Mouse (Mus musculus) heart, adult 8-10 months (tissue): Measurements from ENCODE around the gene Plcb4. TPM values are rescaled to one million over a fixed set of nuclear protein-coding genes. Genes with fewer than 3 reads are reported as not detected.

ENCODE experiments used
- DNase-seq: peaks from one replicate; pipeline ENCODE4 v3.0.0; 2022; ENCODE audit warnings: low spot score
- total RNA-seq, 4 experiments: library from RNA; stranded (reverse); gene quantifications; 2 replicates each; pipeline ENCODE4 v1.2.4; 2022

The Plcb4 gene
- total RNA-seq, 4 experiments from 2014 or later = 45.3 to 62.2 (median 56.4) TPM

GRCm38 (mm10) chr2:135805748-135806685 is 147.2 kb downstream of the Plcb4 start:
- DNase-seq = no peak

GRCm38 (mm10) chr2:135808342-135808741 is 149.5 kb downstream of the Plcb4 start:
- DNase-seq = no peak

GRCm38 (mm10) chr2:135810841-135811240 is 152.0 kb downstream of the Plcb4 start:
- DNase-seq = peak; percentile 31

- DNase-seq = no peak
These were observed 152.8 kb downstream of the Plcb4 start for GRCm38 (mm10) chr2:135811453-135812101.

- no peak for DNase-seq
These were observed 154.0 kb downstream of the Plcb4 start for GRCm38 (mm10) chr2:135812701-135813246.

GRCm38 (mm10) chr2:135820691-135821090 is 161.9 kb downstream of the Plcb4 start:
- no peak for DNase-seq

GRCm38 (mm10) chr2:135823690-135824089 is 164.9 kb downstream of the Plcb4 start:
- DNase-seq = no peak

- no peak for DNase-seq
These were observed 165.9 kb downstream of the Plcb4 start for GRCm38 (mm10) chr2:135824757-135825156.

- DNase-seq = no peak
These were observed 166.8 kb downstream of the Plcb4 start for GRCm38 (mm10) chr2:135825645-135826044.

GRCm38 (mm10) chr2:135826616-135827360 is 168.0 kb downstream of the Plcb4 start:
- no peak for DNase-seq

- DNase-seq = no peak
These were observed 169.6 kb downstream of the Plcb4 start for GRCm38 (mm10) chr2:135828446-135828845.

GRCm38 (mm10) chr2:135833743-135834142 is 174.9 kb downstream of the Plcb4 start:
- DNase-seq = no peak

GRCm38 (mm10) chr2:135834435-135834834 is 175.6 kb downstream of the Plcb4 start:
- DNase-seq = no peak

GRCm38 (mm10) chr2:135835911-135836310 is 177.1 kb downstream of the Plcb4 start:
- DNase-seq = no peak

- no peak for DNase-seq
These were observed 177.6 kb downstream of the Plcb4 start for GRCm38 (mm10) chr2:135836426-135836825.

- DNase-seq = no peak
These were observed 178.9 kb downstream of the Plcb4 start for GRCm38 (mm10) chr2:135837730-135838129.

- no peak for DNase-seq
These were observed 179.3 kb downstream of the Plcb4 start for GRCm38 (mm10) chr2:135838135-135838534.

- no peak for DNase-seq
These were observed 180.0 kb downstream of the Plcb4 start for GRCm38 (mm10) chr2:135838651-135839286.

- no peak for DNase-seq
These were observed 184.9 kb downstream of the Plcb4 start for GRCm38 (mm10) chr2:135843721-135844120.

GRCm38 (mm10) chr2:135846903-135847302 is 188.1 kb downstream of the Plcb4 start:
- no peak for DNase-seq

GRCm38 (mm10) chr2:135847738-135848137 is 188.9 kb downstream of the Plcb4 start:
- DNase-seq = no peak
